Mouse (Mus musculus) bone marrow macrophage, adult 2 months (primary cell): ENCODE measurements at regions not wholly inside any gene's neighbourhood (a gene's known extent, or its start where the extent isn't known, plus 50 kb on each side); places are given as distances from the start of the nearest gene placed in this dataset.

Experiments
- CTCF ChIP-seq: IDR thresholded peaks from 2 replicates; pipeline ENCODE4 v1.5.1; 2012; ENCODE audit warnings: low read depth, mild to moderate bottlenecking, low read length, moderate library complexity
- POLR2A ChIP-seq: IDR thresholded peaks from 2 replicates; pipeline ENCODE4 v1.6.1; 2012; ENCODE audit warnings: mild to moderate bottlenecking, low read depth, low read length, borderline replicate concordance

GRCm38 (mm10) chr2:169450801-169451200 lies 136.7 kb downstream of the Gm11011 start:
- TF ChIP-seq POLR2A (no peak), CTCF (no peak)
